Comparison of ENCODE assay signal across 16 mouse cellular contexts in the genomic region with DNA sequence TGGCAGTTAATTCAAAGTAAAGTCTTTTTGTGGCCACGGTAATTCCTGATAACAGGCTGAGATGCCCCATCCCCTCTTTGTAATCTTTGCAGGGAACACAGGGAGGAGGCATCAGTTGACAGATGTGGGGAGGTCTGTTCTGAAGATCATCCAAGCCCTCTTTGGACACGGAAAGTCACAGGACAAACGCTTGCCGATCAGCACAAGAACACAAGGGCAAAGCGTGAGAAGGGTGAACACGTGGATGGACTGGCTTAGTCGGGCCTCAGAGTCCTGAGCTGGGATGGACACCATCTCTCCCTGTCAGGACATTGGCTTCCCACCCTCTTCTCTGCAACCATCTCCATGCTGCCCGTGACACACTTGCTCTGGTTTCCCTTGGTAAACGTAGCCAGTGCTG.
"Had no signal": no experiment of that assay in that cellular context is flagged by ENCODE, and none has a peak within 500 bp of the region (broad histone marks: within the 10 kb centered on the region; RNA-seq: fewer than 3 reads in every experiment).

No protein-coding gene starts in this region.

- ATAC-seq: forebrain, postnatal 0 days; hindbrain, postnatal 0 days; liver, embryonic 12.5 days had no signal

- H3K4me3 ChIP-seq: hindbrain, embryonic 13.5 days; hindbrain, embryonic 15.5 days; kidney, embryonic 15.5 days; limb, embryonic 13.5 days; limb, embryonic 15.5 days; liver, embryonic 12.5 days had no signal

- H3K4me1 ChIP-seq: liver, embryonic 12.5 days had no signal

- H3K4me2 ChIP-seq: hindbrain, embryonic 13.5 days; hindbrain, embryonic 15.5 days; kidney, embryonic 15.5 days; limb, embryonic 13.5 days; limb, embryonic 15.5 days; liver, embryonic 12.5 days had no signal

- DNase-seq: forebrain, postnatal 0 days; gastrocnemius, postnatal 14 days; gastrocnemius, postnatal 36 days; heart, postnatal 14 days; layer of hippocampus, adult 9-11 months; layer of hippocampus, postnatal 36 days; left cerebral cortex, postnatal 4 days had no signal

- H3K36me3 ChIP-seq: hindbrain, embryonic 13.5 days; hindbrain, embryonic 15.5 days; kidney, embryonic 15.5 days; limb, embryonic 13.5 days; limb, embryonic 15.5 days; liver, embryonic 12.5 days had no signal

- H3K27ac ChIP-seq: hindbrain, embryonic 13.5 days; hindbrain, embryonic 15.5 days; hindbrain, postnatal 0 days; kidney, embryonic 15.5 days; kidney, postnatal 0 days; limb, embryonic 13.5 days; limb, embryonic 15.5 days; liver, embryonic 12.5 days; liver, embryonic 14.5 days had no signal

- H3K9ac ChIP-seq: forebrain, postnatal 0 days; hindbrain, embryonic 13.5 days; hindbrain, embryonic 15.5 days; kidney, embryonic 15.5 days; limb, embryonic 13.5 days; limb, embryonic 15.5 days; liver, embryonic 12.5 days; liver, embryonic 14.5 days had no signal

- H3K9me3 ChIP-seq: hindbrain, embryonic 13.5 days; hindbrain, embryonic 15.5 days; kidney, embryonic 15.5 days; limb, embryonic 13.5 days; limb, embryonic 15.5 days; liver, embryonic 12.5 days had no signal
